Comparison of ENCODE assay signal across 12 mouse cellular contexts in the genomic region with DNA sequence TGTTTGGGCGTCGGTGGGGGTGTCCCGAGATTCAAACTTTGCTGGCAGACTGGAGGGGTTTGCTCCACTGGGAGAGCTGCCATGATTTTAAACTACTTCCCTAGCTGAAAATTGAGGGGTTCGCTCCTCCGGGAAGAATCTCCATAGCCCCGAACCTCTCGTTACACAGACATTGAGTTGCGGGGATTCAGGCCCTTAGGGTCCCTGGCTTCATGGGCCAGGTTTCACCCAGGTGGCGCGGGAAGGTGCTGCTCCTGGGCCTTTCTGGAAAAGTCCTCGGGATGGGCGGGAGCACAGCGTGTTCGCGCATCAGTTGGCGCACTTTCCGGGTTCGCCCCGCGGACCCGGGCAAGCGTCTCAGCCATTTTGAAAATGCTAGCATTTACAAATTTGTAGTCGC. TPM values are rescaled to one million over a fixed set of nuclear protein-coding genes. Genes with fewer than 3 reads are reported as not detected.
DNase-seq lines count a peak whose midpoint lies in the region; ATAC-seq and TF ChIP-seq lines count a peak whose summit lies in the region.
"Had no signal": no experiment of that assay in that cellular context is flagged by ENCODE, and none has a peak within 500 bp of the region (broad histone marks: within the 10 kb centered on the region; RNA-seq: fewer than 3 reads in every experiment).

No protein-coding gene starts in this region.

- H3K9me3 ChIP-seq in kidney, embryonic 16.5 days (ENCODE audit: low read length) = peaks cover 7% of the 10 kb centered on the region; the same call in 1 of the 2 replicates
- peaks cover 9% of the 10 kb centered on the region; the same call in 1 of the 2 replicates for H3K9me3 ChIP-seq in forebrain, embryonic 10.5 days
- H3K9me3 ChIP-seq in intestine, postnatal 0 days (ENCODE audit: control insufficient read depth) = no peaks in the 10 kb centered on the region
- H3K9me3 ChIP-seq in neural tube, embryonic 15.5 days (replicated peaks) = no peaks in the 10 kb centered on the region

- no peak for ATAC-seq in kidney, embryonic 16.5 days (ENCODE audit: low FRiP score, low TSS enrichment)
- ATAC-seq in intestine, postnatal 0 days = no peak
- ATAC-seq in neural tube, embryonic 15.5 days (ENCODE audit: low FRiP score) = no peak

- no peaks in the 10 kb centered on the region for H3K36me3 ChIP-seq in kidney, embryonic 16.5 days (ENCODE audit: insufficient read depth, low read length)
- H3K36me3 ChIP-seq in forebrain, embryonic 10.5 days (replicated peaks) = no peaks in the 10 kb centered on the region
- no peaks in the 10 kb centered on the region for H3K36me3 ChIP-seq in intestine, postnatal 0 days (ENCODE audit: control insufficient read depth, insufficient read depth)
- H3K36me3 ChIP-seq in neural tube, embryonic 15.5 days = no peaks in the 10 kb centered on the region

- TF ChIP-seq CTCF in intestine, postnatal 0 days (IDR thresholded peaks at IDR 0.05; ENCODE audit: low read depth) = no peak

- H3K4me2 ChIP-seq in kidney, embryonic 16.5 days (replicated peaks; ENCODE audit: low read depth, low read length) = peak overlapping the region; percentile 41
- H3K4me2 ChIP-seq in intestine, postnatal 0 days (replicated peaks; ENCODE audit: low read depth) = peak overlapping the region; percentile 57
- H3K4me2 ChIP-seq in neural tube, embryonic 15.5 days = peak overlapping the region; percentile 52

- no peak overlapping the region for H3K27ac ChIP-seq in kidney, embryonic 16.5 days (ENCODE audit: low read length)
- no peak overlapping the region for H3K27ac ChIP-seq in forebrain, embryonic 10.5 days
- H3K27ac ChIP-seq in intestine, postnatal 0 days (ENCODE audit: low read depth, low read length) = no peak overlapping the region
- no peak overlapping the region for H3K27ac ChIP-seq in neural tube, embryonic 15.5 days (replicated peaks)
- H3K27ac ChIP-seq: liver, embryonic 14.5 days had no signal

- WGBS in kidney, embryonic 16.5 days = 3% methylated on average over 23 of the region's 23 CpGs
- 3% methylated on average over 23 of the region's 23 CpGs for WGBS in forebrain, embryonic 10.5 days
- WGBS in intestine, postnatal 0 days = 4% methylated on average over 23 of the region's 23 CpGs
- 2% methylated on average over 23 of the region's 23 CpGs for WGBS in neural tube, embryonic 15.5 days

- peaks cover 11% of the 10 kb centered on the region; the same call in 1 of the 2 replicates for H3K4me1 ChIP-seq in kidney, embryonic 16.5 days (ENCODE audit: insufficient read depth, low read length)
- H3K4me1 ChIP-seq in forebrain, embryonic 10.5 days = peaks cover 19% of the 10 kb centered on the region
- H3K4me1 ChIP-seq in intestine, postnatal 0 days (replicated peaks; ENCODE audit: control insufficient read depth, insufficient read depth, low read length) = no peaks in the 10 kb centered on the region
- peaks cover 17% of the 10 kb centered on the region for H3K4me1 ChIP-seq in neural tube, embryonic 15.5 days

- no peak for DNase-seq in kidney, adult 18-20 months
- DNase-seq in forebrain, embryonic 10.5 days (ENCODE audit: extremely low spot score, low spot score) = no peak
- DNase-seq in frontal cortex, postnatal 25 days (ENCODE audit: low spot score in 2 of 2) = no peak
- no peak for DNase-seq in adrenal gland, adult 2 months
- DNase-seq in cerebellum, postnatal 4 days (ENCODE audit: low spot score in 2 of 2) = no peak
- DNase-seq: right cerebral cortex, postnatal 25 days had no signal

- H3K9ac ChIP-seq in kidney, embryonic 16.5 days (replicated peaks; ENCODE audit: low read length) = no peak overlapping the region
- H3K9ac ChIP-seq in intestine, postnatal 0 days (ENCODE audit: low read depth, low read length) = no peak overlapping the region
- no peak overlapping the region for H3K9ac ChIP-seq in neural tube, embryonic 15.5 days (replicated peaks)
- H3K9ac ChIP-seq: liver, embryonic 14.5 days had no signal

- peak overlapping the region; percentile 36 for H3K4me3 ChIP-seq in kidney, embryonic 16.5 days (ENCODE audit: low read length)
- peak overlapping the region; percentile 45 for H3K4me3 ChIP-seq in forebrain, embryonic 10.5 days
- peak overlapping the region; percentile 32 for H3K4me3 ChIP-seq in intestine, postnatal 0 days (ENCODE audit: low read depth, low read length)
- H3K4me3 ChIP-seq in neural tube, embryonic 15.5 days (replicated peaks) = peak overlapping the region; percentile 32; the same call in 1 of the 2 replicates

- H3K27me3 ChIP-seq in kidney, embryonic 16.5 days (ENCODE audit: insufficient read depth, low read length) = peaks cover 80% of the 10 kb centered on the region
- H3K27me3 ChIP-seq in forebrain, embryonic 10.5 days (ENCODE audit: poor library complexity, severe bottlenecking) = peaks cover 90% of the 10 kb centered on the region
- H3K27me3 ChIP-seq in intestine, postnatal 0 days (replicated peaks; ENCODE audit: control insufficient read depth, insufficient read depth, low read length) = peaks cover 71% of the 10 kb centered on the region
- H3K27me3 ChIP-seq in neural tube, embryonic 15.5 days (replicated peaks) = peaks cover 70% of the 10 kb centered on the region

RNA-seq across cellular contexts. Expression of a gene that starts 1.2 kb away (rescaled TPM):
- not detected in 2 replicates for polyA plus RNA-seq in kidney, embryonic 16.5 days (2015; fragmentation: Nextera tagmentation; extraction: Ambion mirVana)
- 0.53 and 0.61 TPM in 2 replicates for polyA plus RNA-seq in forebrain, embryonic 10.5 days (2016; fragmentation: Nextera tagmentation; extraction: Ambion mirVana)
- not detected in 2 replicates for polyA plus RNA-seq in intestine, postnatal 0 days (2015; fragmentation: Nextera tagmentation; extraction: Ambion mirVana)
- 0.10 TPM in 1 of 2 replicates, not detected in the other for polyA plus RNA-seq in neural tube, embryonic 15.5 days (2015; fragmentation: Nextera tagmentation; extraction: Ambion mirVana)
- total RNA-seq in adrenal gland, adult 2 months (2021) = not detected
- polyA plus RNA-seq in adrenal gland, adult 2 months (2012; rRNA removed) = not detected in 2 replicates
- total RNA-seq: heart, postnatal 10 days; MEL had no signal
- polyA plus RNA-seq: liver, embryonic 14.5 days had no signal
